Mouse (Mus musculus): Measurements from ENCODE around the gene Spaca4. TPM values are rescaled to one million over a fixed set of nuclear protein-coding genes. Genes with fewer than 3 reads are reported as not detected.

The Spaca4 gene
- polyA plus RNA-seq, 1 experiment from 2014 or later: not detected

- no peak overlapping the region for H3K9ac ChIP-seq (replicated peaks)
- no peak overlapping the region for H3K4me2 ChIP-seq (replicated peaks)
- H3K36me3 ChIP-seq: no peaks in the 10 kb centered on the region
- WGBS: 91% methylated on average over 7 of the region's 7 CpGs
- no peak overlapping the region for H3K4me3 ChIP-seq
- H3K9me3 ChIP-seq: no peaks in the 10 kb centered on the region
- no peak overlapping the region for H3K27ac ChIP-seq (replicated peaks)
- ATAC-seq (ENCODE audit: low FRiP score, low read depth): no peak
- H3K4me1 ChIP-seq: no peaks in the 10 kb centered on the region
- H3K27me3 ChIP-seq: no peaks in the 10 kb centered on the region; the same call in 1 of the 2 replicates
Measured at GRCm38 (mm10) chr7:45748110-45748509, 22.5 kb upstream of the Spaca4 start.

- Histone ChIP-seq H3K27ac (replicated peaks) (no peak overlapping the region), H3K4me2 (replicated peaks) (no peak overlapping the region), H3K9me3 (no peaks in the 10 kb centered on the region), H3K4me1 (no peaks in the 10 kb centered on the region), H3K36me3 (no peaks in the 10 kb centered on the region), H3K4me3 (no peak overlapping the region), H3K9ac (replicated peaks) (no peak overlapping the region), H3K27me3 (no peaks in the 10 kb centered on the region; the same call in none of the 2 replicates)
- no peak for ATAC-seq (ENCODE audit: low FRiP score, low read depth)
- WGBS: 81% methylated on average over 5 of the region's 5 CpGs
Measured at GRCm38 (mm10) chr7:45747450-45747849, 21.8 kb upstream of the Spaca4 start.

- Histone ChIP-seq H3K27me3 (peaks cover 4% of the 10 kb centered on the region), H3K36me3 (no peaks in the 10 kb centered on the region), H3K27ac (replicated peaks) (no peak overlapping the region), H3K4me2 (replicated peaks) (no peak overlapping the region), H3K9me3 (no peaks in the 10 kb centered on the region), H3K4me1 (no peaks in the 10 kb centered on the region), H3K4me3 (no peak overlapping the region), H3K9ac (replicated peaks) (no peak overlapping the region)
- WGBS: 68% methylated on average over 6 of the region's 6 CpGs
- no peak for ATAC-seq (ENCODE audit: low FRiP score, low read depth)
Measured at GRCm38 (mm10) chr7:45746518-45746917, 20.9 kb upstream of the Spaca4 start.

GRCm38 (mm10) chr7:45744387-45744786 is 18.8 kb upstream of the Spaca4 start:
- Histone ChIP-seq H3K36me3 (no peaks in the 10 kb centered on the region), H3K9ac (replicated peaks) (no peak overlapping the region), H3K4me3 (no peak overlapping the region), H3K27ac (replicated peaks) (no peak overlapping the region), H3K9me3 (no peaks in the 10 kb centered on the region), H3K4me2 (replicated peaks) (no peak overlapping the region), H3K27me3 (peaks cover 10% of the 10 kb centered on the region), H3K4me1 (no peaks in the 10 kb centered on the region)
- 59% methylated on average over 2 of the region's 2 CpGs for WGBS
- no peak for ATAC-seq (ENCODE audit: low FRiP score, low read depth)

- WGBS: 40% methylated on average over 19 of the region's 19 CpGs
- peaks cover 10% of the 10 kb centered on the region for H3K27me3 ChIP-seq
- ATAC-seq (ENCODE audit: low FRiP score, low read depth): no peak
- no peak overlapping the region for H3K27ac ChIP-seq (replicated peaks)
- no peaks in the 10 kb centered on the region for H3K36me3 ChIP-seq
- no peak overlapping the region for H3K4me3 ChIP-seq
- H3K9me3 ChIP-seq: no peaks in the 10 kb centered on the region
- H3K9ac ChIP-seq (replicated peaks): no peak overlapping the region
- H3K4me2 ChIP-seq (replicated peaks): no peak overlapping the region
- no peaks in the 10 kb centered on the region for H3K4me1 ChIP-seq
Measured at GRCm38 (mm10) chr7:45742338-45742737, 16.7 kb upstream of the Spaca4 start.

GRCm38 (mm10) chr7:45741777-45742176 is 16.2 kb upstream of the Spaca4 start:
- Histone ChIP-seq H3K4me3 (no peak overlapping the region), H3K27ac (replicated peaks) (no peak overlapping the region), H3K4me1 (no peaks in the 10 kb centered on the region), H3K4me2 (replicated peaks) (no peak overlapping the region), H3K36me3 (no peaks in the 10 kb centered on the region), H3K27me3 (peaks cover 10% of the 10 kb centered on the region), H3K9me3 (no peaks in the 10 kb centered on the region), H3K9ac (replicated peaks) (no peak overlapping the region)
- no peak for ATAC-seq (ENCODE audit: low FRiP score, low read depth)
- WGBS: 38% methylated on average over 11 of the region's 11 CpGs

GRCm38 (mm10) chr7:45741308-45741707 is 15.7 kb upstream of the Spaca4 start:
- H3K9ac ChIP-seq (replicated peaks): no peak overlapping the region
- H3K27ac ChIP-seq (replicated peaks): no peak overlapping the region
- ATAC-seq (ENCODE audit: low FRiP score, low read depth): no peak
- H3K4me1 ChIP-seq: no peaks in the 10 kb centered on the region
- 85% methylated on average over 12 of the region's 12 CpGs for WGBS
- peaks cover 10% of the 10 kb centered on the region for H3K27me3 ChIP-seq
- H3K36me3 ChIP-seq: no peaks in the 10 kb centered on the region
- H3K4me2 ChIP-seq (replicated peaks): no peak overlapping the region
- H3K9me3 ChIP-seq: no peaks in the 10 kb centered on the region
- H3K4me3 ChIP-seq: no peak overlapping the region

GRCm38 (mm10) chr7:45739820-45740219 is 14.2 kb upstream of the Spaca4 start:
- H3K4me1 ChIP-seq: no peaks in the 10 kb centered on the region
- H3K4me2 ChIP-seq (replicated peaks): no peak overlapping the region
- ATAC-seq (ENCODE audit: low FRiP score, low read depth): no peak
- peaks cover 10% of the 10 kb centered on the region for H3K27me3 ChIP-seq
- H3K9me3 ChIP-seq: no peaks in the 10 kb centered on the region
- H3K36me3 ChIP-seq: no peaks in the 10 kb centered on the region
- no peak overlapping the region for H3K27ac ChIP-seq (replicated peaks)
- H3K9ac ChIP-seq (replicated peaks): no peak overlapping the region
- no peak overlapping the region for H3K4me3 ChIP-seq
- WGBS: 59% methylated on average over 10 of the region's 10 CpGs

GRCm38 (mm10) chr7:45739162-45739763 is 13.7 kb upstream of the Spaca4 start:
- WGBS: 8% methylated on average over 9 of the region's 9 CpGs
- Histone ChIP-seq H3K9ac (replicated peaks) (no peak overlapping the region), H3K4me1 (no peaks in the 10 kb centered on the region), H3K36me3 (no peaks in the 10 kb centered on the region), H3K27ac (replicated peaks) (no peak overlapping the region), H3K27me3 (peaks cover 10% of the 10 kb centered on the region), H3K9me3 (no peaks in the 10 kb centered on the region), H3K4me2 (replicated peaks) (no peak overlapping the region), H3K4me3 (no peak overlapping the region)
- ATAC-seq (ENCODE audit: low FRiP score, low read depth): peak; percentile 79; the same call in 1 of the 2 replicates

- WGBS: 90% methylated on average over 5 of the region's 5 CpGs
- H3K27me3 ChIP-seq: no peaks in the 10 kb centered on the region
- peaks cover 8% of the 10 kb centered on the region; the same call in 1 of the 2 replicates for H3K4me1 ChIP-seq
- H3K4me3 ChIP-seq: no peak overlapping the region
- no peak for ATAC-seq (ENCODE audit: low FRiP score, low read depth)
- H3K9ac ChIP-seq (replicated peaks): no peak overlapping the region
- 0 out of 2 replicates have a peak, but pooled peaks cover 4% of the 10 kb centered on the region for H3K36me3 ChIP-seq
- no peaks in the 10 kb centered on the region for H3K9me3 ChIP-seq
- H3K27ac ChIP-seq (replicated peaks): no peak overlapping the region
- H3K4me2 ChIP-seq (replicated peaks): no peak overlapping the region
Measured at GRCm38 (mm10) chr7:45733477-45733876, 7.9 kb upstream of the Spaca4 start.

- H3K36me3 ChIP-seq: peaks cover 19% of the 10 kb centered on the region
- whole genome bisulfite sequencing: 15% methylated on average over 16 of the region's 16 CpGs
- H3K4me1 ChIP-seq: peaks cover 8% of the 10 kb centered on the region; the same call in 1 of the 2 replicates
- H3K4me2 ChIP-seq (replicated peaks): no peak overlapping the region
- no peak overlapping the region for H3K4me3 ChIP-seq
- H3K27me3 ChIP-seq: no peaks in the 10 kb centered on the region
- H3K9ac ChIP-seq (replicated peaks): no peak overlapping the region
- no peak for ATAC-seq (ENCODE audit: low FRiP score, low read depth)
- no peaks in the 10 kb centered on the region for H3K9me3 ChIP-seq
- no peak overlapping the region for H3K27ac ChIP-seq (replicated peaks)
Measured at GRCm38 (mm10) chr7:45730727-45731431, 5.3 kb upstream of the Spaca4 start.

- H3K36me3 ChIP-seq: peaks cover 50% of the 10 kb centered on the region
- WGBS: 82% methylated on average over 3 of the region's 3 CpGs
- H3K27me3 ChIP-seq: no peaks in the 10 kb centered on the region
- no peak for ATAC-seq (ENCODE audit: low FRiP score, low read depth)
- peaks cover 8% of the 10 kb centered on the region; the same call in 1 of the 2 replicates for H3K4me1 ChIP-seq
- H3K9me3 ChIP-seq: no peaks in the 10 kb centered on the region
- no peak overlapping the region for H3K27ac ChIP-seq (replicated peaks)
- H3K4me2 ChIP-seq (replicated peaks): no peak overlapping the region
- no peak overlapping the region for H3K9ac ChIP-seq (replicated peaks)
- no peak overlapping the region for H3K4me3 ChIP-seq
Measured at GRCm38 (mm10) chr7:45727625-45728024, 2.0 kb upstream of the Spaca4 start.

Data from midbrain, embryonic 12.5 days (tissue).